Mouse (Mus musculus): Measurements from ENCODE around the gene Ldhb.

- TF ChIP-seq POLR2A (IDR thresholded peaks at IDR 0.05; ENCODE audit: control insufficient read depth, low read depth, low read length) (no peak), CTCF (IDR thresholded peaks at IDR 0.05; ENCODE audit: control insufficient read depth, insufficient read depth, insufficient replicate concordance, low read depth, low read length) (no peak)
Observed at GRCm38 (mm10) chr6:142472801-142473203, 35.0 kb downstream of the Ldhb start, which contains the start of gene Gys2.

Data from testis, adult 2 months (tissue).